Mouse (Mus musculus) adrenal gland, adult 8-10 months (tissue): ENCODE results near the gene Podxl. TPM values are rescaled to one million over a fixed set of nuclear protein-coding genes. Genes with fewer than 3 reads are reported as not detected.

Source experiments
- DNase-seq: peaks from one replicate; pipeline ENCODE4 v3.0.0; 2022
- total RNA-seq, 4 experiments: library from RNA; stranded (reverse); gene quantifications; 2 replicates each; pipeline ENCODE4 v1.2.4; 2022

The Podxl gene
- total RNA-seq, result 10 to 100 TPM; 37.3 to 73.1 (median 61.3) TPM

DNA sequence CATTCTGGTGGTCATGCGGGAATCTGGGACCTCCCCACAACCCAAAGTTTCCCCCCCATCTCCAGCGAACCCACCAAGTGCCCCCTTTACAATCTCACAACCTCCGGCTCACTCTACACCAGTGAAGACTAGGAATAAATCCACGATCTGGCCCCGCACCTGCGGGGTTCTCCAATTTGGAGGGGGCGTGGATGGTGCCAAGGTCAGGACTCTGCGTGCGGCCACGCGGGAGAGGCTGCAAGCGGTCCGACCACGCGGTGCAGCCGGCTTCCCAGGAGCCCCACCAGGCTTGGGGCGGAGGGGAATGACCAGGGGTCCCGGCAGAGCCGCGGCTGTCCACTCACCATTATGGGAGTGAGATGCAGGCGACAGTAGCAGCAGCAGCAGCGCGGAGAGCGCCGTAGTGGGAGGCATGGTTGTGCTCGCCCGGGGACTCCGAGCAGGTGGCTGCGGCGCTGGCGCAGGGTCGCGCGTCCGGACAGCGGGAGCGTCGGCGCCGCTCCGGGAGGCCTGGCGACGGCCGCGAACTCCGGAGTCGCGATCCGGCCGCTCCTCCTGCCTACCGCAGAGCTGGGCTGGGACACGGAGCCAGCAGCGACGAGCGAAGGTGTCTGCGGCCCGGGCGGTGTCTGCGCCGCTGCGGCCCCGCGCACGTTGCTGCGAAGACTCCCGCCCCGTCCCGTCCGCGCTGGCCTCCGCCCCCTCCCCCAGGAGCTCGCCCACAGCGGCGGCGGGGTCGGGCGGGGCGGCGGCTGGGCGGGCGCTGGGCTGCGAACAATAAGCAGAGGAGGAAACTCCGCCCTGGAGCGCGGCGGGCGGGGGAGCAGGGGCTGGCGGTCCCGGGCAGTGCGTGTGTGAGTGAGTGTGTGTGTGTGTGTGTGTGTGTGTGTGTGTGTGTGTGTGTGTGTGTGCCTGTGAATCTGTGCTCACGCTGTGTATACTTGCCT, at the start of gene Podxl:
Gene Podxl (minus strand): TSS at position 747 of the 947 bp plus-strand sequence.
- DNase-seq, result peak; percentile 62

DNA sequence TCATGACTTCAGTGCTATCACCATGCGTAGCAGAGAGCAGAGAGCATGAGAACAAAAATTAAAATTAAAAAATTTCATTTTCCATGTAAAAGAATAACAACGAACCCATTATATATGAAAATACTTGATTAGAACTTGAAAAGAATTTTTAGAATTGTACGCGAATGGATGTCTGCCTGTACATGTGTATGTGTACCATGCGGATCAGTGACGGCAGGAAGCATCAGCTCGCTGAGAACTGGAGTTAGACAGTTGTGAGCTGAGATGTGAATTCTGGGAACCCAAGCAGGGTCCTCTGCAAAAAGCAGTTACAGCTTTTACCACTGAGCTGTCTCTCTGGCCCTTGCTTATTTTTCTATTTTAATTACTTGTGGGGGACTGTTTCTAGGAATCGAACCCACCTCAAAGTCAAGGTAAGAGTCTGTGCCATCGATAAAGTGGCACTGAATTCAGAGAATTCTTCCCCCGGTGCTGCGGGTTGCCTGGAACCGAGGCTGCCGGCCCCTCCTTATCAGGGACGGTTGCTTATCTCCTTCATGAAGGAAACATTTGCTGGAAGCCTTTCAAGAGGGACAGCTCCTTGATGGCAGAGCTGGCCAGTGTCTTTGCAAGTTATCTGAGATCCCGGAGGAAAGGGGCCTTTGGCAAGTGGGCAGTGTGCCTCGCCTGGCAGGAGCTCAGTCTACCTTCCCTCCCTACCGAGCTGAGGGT, 48.9 kb upstream of the Podxl start:
- no peak for DNase-seq

DNA sequence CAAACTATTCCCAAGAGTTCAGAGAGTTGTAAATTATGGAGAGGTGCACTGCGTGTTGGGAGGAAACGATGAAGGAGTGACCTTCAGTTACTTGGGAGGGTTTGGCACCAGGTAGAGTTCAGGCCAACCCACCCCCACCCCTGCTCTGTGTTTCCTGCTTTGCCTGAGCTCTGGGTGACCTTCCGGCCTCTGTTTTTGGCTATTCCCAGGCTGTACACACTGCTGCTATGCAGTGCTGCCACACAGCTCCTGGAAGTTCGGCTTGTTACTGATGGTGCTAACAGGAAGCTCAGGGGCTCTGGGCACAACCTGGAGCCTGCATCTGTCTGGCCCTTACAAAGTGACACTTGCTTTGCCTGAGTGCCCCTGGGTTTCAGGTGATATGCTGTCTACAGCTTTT, 42.6 kb upstream of the Podxl start:
- no peak for DNase-seq

DNA sequence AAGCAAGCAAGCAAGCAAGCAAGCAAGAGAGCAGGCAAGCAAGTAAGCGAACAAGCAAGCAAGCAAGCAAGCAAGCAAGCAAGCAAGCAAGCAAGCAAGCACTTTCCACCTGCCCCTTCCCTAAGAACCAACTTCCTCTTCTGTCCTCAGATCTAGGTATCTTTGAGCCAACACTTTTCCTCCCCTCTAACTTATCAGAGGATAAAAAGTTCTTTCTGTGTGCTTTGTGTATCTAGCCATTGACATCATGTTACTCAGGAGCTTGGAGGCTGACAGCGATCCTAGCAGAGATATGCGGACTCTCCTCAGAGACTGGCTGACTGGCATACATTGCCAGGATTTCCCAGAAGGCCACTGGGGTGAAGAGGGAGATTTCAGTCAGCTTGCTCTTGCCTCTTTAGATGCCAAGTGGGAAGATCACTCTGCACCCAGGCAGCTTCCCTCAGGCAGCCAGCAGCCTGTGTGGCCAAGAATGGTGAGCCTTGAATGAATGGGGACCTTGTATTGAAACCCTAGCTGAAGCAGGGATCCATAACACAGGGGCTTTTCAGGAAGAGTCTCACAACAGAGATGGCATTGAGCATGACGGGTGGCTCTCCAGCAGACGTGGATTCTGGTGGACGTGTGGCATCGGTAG, 41.0 kb upstream of the Podxl start:
- DNase-seq, result no peak

DNA sequence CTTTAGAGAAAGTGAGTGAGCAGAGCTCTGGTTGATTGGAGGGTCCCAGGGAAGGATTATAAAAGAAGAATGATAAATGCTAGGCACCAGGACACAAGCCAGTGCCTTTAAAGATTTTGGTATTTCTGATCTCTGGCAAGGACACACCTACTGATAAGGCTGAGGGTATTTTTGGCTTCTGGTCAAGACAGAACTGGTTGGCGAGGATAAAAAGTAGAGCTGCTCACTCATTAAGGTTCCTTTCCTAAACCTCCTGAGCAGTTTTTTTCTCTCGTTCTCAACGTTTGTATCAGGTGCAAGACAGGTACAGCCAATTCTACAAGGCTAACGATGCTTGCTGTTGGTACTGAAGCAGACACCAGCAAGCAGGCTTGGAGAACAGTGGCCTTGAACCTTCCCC, 38.7 kb upstream of the Podxl start:
- no peak for DNase-seq

DNA sequence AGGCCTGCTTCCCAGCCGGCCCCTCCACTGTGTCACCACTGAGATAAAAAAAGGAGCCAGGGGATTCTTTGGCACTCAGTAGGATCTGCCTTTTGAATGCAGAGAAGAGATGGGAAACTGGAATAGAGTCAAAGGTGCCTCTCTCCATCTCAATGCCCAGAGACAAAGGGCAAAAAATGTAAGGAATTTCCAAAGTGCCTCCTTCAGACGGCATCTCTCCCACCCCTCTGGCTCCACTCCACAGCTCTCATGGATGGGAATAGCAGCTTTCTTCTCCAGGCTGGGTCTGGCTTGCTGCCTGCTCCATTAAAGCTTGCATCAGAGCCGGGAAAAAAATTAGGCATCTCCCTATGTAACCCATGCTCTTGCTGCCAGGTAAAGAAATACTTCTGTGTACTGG, 37.4 kb upstream of the Podxl start:
- no peak for DNase-seq

DNA sequence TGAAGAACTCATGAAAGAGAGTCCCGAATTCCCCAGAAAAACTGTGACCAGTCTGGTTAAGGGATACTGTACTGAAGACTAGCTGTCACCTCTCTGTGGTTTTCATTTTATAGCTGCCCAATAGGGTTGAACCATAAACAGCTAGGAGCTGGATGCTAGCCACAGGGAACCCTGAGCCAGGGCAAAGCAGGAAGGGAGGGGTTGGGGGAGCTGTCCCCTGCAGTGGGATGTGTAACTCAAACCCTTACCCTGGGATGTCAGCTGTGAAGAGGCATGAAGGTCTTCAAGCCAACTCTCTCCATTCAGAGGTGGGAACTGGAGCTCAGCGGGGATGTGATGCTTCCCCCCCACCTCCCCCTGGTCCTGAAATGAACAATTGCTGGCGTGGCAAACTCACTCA, 36.1 kb upstream of the Podxl start:
- no peak for DNase-seq

DNA sequence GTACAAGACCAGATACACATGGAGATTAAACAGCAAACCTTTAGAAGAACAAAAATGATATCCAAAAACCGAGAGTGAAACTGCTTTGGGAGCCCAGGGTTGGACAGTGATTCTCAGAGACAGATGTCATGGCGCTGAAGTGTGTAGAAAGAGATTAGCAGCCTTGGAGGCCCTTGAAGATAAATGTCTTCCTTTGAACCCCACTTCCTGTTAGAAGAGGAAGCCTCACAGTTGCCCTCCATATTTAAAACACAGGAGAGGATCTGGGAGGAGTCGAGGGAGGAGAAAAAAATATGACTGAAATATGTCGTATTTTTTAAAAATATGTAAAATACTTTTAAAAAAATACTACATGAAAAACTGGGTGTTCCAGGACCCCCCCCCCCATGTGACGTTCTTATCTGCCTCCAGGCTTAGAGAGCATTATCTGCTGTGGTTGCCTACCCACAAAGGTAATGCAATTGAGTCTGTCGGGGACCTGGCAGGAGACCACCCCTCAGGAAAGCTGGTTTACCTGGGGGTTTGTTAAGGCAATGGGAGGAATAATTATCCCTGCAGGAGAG, 34.6 kb upstream of the Podxl start:
- no peak for DNase-seq

DNA sequence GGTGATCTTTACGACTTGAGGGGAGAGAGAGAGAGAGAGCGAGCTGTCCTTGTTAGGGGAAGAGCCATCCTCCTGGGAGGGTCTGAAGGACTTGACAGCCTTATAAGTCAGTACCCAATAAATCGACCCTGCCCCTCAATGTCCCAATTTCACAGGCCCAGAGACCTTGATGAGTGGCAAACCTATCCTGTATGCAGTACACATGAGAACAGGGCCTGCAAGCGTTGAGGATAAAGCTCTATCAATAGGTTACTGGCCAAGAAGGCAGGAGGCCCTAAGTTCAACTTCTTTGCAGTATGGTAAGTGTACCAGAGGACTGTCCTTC, 33.3 kb upstream of the Podxl start:
- no peak for DNase-seq

DNA sequence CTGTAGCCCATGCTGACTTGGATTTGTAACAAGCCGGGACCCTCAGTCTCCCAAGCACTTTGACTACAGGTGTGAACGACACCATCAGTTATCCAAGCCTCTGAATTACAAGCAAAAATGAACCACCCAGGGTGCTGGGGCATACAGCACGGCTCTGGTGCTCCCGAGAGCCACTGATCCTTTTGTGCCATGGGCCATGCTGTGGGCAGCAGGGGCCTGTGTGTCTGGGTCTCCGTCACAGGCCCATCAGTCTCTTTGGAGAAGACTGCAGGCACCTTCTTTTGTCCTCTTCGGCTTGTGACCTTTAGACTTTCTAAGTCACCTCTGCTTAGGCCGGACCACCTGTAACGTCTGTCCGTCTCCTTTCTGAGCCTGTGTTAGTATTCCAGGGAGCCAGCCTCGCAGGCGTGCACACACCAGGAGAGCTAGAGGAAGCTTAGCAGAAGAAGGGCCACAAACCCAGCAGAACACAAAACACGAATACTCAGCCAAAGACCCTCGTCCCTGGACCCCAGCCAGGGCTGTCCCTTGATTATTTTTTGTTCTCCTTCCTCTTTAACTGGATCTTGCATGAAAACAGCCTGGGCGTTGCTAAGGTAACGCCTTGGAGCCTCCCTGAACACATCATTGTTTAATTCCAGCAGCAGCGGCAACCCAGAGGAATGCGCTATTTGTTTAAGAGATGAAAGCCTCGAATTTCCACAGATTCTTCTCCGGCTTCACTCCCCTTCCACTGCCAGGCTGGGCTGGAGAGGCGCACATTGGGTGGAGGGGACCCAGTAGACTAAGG, 32.8 kb upstream of the Podxl start:
- DNase-seq, result no peak

DNA sequence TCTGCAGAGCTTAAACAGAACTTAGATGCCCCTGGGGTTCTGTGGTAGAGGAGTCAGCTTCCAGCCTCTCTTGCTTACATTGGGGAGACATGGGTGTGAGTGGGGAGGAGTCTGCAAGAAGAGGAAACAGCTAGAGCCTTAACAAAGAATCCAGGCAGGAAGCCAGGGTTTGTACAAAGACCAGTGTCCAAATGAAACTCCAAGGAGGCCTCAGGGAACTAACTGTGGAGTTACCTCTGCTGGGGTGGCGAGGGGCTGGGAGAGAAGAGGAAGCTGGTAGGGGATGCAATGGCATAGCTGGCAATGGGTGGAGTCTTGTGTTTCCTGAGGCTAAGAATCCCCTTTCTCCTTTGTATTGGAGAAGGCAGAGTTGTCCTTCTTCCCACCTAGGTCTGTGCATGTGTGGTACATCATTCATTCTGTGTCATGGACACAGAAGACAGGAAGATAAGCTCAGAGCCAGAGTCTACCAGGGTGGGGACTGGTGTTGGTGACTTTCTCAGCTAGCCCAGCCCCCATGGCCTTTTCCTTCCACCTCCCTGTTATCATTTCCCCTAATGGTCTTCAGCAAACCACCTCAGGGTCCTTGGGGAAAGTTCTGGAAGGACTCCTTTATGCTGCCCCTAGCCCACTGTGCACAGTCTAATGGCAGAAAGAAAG, 28.9 kb upstream of the Podxl start:
- DNase-seq, result no peak

DNA sequence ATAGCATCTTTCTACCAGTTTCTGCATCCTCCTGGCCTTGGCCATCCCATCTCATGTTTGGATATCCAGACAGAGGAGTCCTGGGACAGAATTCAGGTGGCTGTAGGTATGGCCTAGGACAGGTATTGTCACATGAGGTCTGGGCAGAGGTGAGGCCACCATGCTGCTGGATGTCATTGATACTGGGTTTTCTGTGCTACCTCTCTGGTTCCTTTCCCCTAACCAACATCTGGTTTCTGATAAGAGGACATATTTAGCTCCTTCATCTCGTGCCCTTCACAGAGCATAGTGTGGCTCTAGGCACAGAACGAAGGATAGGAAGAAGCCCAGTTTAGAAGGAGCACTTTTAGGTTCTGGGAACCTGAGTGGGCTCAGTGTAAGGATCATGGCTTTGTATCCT, 28.3 kb upstream of the Podxl start:
- DNase-seq, result no peak

DNA sequence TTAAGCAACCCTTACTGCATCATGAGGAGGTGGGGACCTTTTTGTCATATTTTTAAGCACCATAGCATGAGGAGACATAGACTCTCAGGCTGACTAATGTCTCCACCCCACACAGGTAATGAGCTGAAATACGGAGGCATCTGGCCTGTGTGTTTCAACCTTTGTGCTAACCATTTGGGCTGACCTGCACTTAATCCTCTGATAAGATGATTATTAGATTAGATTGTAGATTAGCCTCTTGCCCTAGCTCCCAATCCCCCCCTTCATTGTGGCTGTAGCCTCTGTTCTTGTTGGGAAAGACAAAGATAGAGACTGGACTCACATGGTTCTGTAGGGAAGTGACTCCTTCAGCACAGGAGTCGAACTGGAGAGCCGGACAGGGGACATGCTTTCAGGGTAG, 27.9 kb upstream of the Podxl start:
- DNase-seq, result no peak

DNA sequence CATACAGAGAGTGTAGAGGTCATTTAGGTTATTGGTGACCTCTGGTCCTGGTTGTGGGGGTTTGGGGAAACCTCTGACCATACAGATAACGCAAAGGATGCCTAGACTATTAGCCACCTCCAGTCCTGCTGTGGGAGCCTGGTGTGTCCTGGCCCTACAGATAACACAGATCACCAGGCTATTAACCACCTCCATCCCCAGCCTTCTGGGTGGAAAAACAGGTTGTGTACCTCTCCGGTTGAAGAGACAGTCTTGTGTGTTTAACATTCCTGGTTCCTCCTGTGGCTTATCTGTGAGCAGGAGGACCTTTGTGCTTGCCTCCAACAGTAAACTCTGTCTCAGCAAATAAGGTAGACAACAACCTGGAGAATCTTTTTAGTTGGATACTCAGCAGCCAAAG, 27.0 kb upstream of the Podxl start:
- DNase-seq, result no peak

DNA sequence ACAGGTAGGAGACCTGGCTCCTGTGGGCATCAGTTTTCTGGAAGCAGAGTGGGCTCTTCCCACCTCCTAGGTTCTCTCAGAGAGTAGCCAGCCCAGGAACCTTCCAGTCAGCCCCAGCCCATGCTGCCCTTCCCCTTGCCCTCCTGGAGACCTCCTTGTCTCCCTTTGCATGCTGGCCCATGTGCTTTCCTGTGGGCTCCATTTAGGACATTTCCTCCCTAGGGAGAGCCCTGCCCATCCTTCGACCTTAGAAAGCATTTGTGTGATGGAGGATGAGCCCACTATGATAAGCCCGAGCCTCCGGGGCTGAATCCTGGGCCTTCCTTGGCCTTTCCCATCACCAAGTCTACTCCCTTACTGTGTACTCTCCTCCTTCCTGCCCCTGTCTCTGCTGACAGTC, 25.5 kb upstream of the Podxl start:
- DNase-seq, result peak; percentile 27

DNA sequence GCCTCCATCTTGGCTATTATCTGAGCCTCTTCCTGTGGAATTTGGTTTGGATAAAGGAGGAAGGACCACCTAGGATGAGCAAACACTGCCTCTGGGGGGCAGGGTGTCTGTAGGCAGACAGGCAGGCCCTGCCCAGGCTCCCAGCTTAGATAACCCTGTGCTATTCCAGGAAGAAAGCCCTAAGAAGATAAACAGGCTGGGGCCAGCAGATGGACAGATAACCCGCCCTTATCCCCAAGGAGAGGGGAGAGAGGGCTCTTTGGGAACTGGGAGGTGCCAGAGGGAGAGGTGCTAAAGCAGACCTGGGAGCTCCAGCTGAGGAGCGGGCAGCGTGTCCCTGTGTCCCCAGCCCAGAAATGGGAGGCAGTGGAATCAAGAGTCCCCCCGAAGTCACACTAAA, 23.9 kb upstream of the Podxl start:
- no peak for DNase-seq

DNA sequence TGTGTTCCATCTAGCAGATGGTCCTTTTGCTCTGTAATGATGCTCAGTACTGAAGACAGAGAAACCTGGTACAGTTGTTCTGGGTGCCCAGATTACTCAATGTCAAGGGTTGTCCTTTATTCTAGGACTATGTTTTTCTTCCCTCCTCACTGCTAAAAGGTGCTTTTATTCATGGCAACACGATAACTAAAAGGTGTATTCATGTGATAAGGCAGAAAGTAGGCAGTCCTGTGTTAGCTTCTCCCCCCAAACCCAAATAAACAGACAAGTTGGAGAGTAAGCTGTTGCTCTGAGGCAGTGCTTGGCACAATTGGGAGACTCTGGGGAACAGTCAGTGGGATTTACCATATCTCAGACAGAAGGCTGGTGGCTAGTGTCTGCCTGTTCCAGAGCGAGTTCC, 22.3 kb upstream of the Podxl start:
- no peak for DNase-seq

DNA sequence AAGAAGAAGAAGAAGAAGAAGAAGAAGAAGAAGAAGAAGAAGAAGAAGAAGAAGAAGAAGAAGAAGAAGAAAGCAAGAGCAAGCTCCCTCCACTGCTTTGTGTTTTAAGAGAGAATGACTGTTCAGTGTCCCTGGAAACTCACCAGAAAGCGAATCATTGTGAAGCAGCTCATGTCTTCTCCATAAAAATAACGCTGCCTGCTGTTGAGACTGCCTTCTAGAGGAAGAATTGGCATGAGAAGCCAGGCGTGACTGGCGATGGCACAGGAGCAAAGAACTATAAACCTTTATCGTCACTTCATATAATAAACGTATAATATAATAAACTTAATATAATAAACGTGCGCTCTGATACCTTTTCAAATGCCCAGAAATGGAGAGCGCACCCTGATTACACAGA, 12.4 kb upstream of the Podxl start:
- DNase-seq, result no peak

DNA sequence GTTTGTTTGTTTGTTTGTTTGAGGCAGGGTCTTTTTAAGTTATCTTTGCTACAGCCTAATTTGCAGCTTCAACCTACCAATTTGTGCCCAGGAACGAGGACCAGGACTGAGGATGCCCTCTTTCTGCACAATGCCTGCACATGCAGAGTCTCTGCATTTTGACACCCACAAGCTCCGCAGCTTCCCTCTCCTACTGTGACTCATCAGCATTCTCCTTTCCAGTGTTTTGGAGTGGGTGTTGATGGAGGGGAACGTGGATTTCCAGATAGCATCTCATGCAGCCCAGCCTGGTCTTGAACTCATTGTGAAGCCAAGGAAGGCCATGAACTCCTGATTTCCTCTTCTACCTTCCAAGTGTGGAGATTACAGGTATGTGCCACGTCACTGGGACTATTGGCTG, 11.3 kb upstream of the Podxl start:
- DNase-seq, result no peak

DNA sequence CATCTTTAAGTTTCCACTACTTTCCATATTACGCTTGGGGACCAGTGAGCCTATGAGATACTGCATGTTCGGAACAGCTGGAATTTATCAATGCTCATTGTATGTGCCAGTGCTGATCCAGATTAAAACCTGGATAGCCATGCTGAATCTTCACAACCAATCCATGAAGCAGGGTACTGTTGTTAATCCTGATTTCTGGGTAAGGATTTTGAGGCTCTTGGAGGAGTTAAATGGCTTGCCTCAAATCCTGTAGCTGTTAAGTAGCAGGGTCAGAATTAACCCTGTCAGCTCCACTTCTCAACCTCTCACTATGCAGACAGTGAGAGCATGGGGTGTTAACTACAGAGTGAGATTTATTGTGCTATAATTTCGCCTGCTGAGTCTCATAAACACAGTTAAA, 7.7 kb upstream of the Podxl start:
- no peak for DNase-seq

DNA sequence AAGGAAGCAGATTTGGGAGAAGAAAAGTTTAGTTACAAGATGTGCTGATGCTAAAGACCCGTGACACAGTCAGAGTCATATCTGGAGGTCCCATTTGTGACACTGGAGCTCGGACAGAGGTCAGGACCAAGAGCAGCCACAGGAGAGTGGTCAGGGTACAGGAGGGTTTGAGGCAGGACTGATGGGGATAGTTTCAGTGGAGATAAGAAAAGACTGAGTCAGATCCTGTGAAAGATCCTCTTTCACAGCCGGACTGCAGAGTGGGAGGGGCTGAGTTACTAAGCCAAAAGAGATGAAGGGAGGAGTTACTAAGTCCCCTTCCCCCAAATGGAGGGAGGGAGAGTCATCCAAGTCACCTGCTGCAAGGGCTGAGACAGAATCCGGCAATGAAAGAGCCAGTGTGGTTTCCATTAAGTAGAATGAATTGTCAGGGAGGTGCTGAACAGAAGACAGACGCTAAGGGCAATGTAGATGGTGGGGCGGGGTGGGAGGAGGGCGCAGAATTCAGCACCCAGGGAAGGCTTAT, 4.4 kb upstream of the Podxl start:
- DNase-seq, result no peak

DNA sequence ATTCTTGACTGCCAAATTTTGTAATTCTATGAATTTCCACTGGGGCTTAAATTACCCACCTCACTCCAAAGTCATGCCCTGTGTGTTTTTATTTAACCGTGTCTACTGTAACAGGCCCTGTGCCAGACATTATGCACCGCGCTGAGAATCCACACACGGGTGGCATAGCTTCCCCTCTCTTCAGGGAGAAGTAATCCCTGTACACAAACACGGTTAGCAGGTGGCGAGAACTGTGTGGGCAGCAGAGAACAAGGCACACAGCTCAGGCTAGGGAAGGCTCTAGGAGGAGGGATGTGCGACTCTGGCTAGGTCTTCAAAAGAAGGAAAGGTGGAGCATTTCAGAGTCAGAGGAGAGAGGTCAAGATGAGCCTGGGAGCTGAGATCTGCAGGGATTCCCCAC, 3.4 kb upstream of the Podxl start:
- DNase-seq, result no peak
